Mouse (Mus musculus): ENCODE data around the gene Slc39a8.
A peak's percentile ranks its signal among the peaks of the same experiment; 100 is the strongest.

Slc39a8 gene

GRCm38 (mm10) chr3:135845860-135846259, 20.8 kb downstream of the Slc39a8 start:
- DNase-seq (ENCODE audit: extremely low spot score, low spot score): no peak

- DNase-seq (ENCODE audit: extremely low spot score, low spot score): no peak
Observed at GRCm38 (mm10) chr3:135851607-135852006, 26.5 kb downstream of the Slc39a8 start.

GRCm38 (mm10) chr3:135853604-135854297, 28.7 kb downstream of the Slc39a8 start:
- no peak for DNase-seq (ENCODE audit: extremely low spot score, low spot score)

DNA sequence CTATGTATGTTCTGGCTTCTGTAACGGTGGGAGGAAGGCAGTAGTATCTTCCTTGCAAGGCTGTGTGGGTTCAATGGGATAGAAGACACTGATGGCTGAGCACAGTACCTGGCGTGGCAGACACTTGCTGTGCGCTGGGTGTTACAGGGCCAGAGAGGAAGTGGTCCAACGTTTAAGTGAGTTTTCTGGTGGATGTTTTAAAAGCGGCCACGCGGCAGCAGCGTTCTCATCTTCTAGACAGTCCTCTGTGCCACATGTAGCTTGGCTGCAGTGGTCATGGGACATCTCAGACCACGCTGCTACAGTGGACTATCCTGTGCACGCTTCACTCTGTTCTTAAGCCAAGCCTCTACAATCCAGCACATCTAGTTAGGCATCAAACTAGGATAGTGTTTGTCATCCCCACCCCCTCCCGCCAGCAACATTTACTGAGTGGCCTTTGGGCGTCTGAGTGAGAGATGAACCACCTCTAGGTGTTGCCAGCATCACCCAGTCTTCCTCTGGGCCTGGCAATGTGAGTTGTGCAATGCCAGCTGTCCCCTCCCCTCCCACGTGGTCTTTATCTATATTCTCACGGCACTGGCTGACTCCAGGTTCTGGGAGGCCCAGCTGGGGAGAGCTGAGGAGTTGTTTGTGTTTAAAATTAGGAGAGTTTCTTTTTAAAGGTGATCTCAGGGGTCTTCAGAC, 29.4 kb downstream of the Slc39a8 start:
- DNase-seq (ENCODE audit: extremely low spot score, low spot score): no peak

DNA sequence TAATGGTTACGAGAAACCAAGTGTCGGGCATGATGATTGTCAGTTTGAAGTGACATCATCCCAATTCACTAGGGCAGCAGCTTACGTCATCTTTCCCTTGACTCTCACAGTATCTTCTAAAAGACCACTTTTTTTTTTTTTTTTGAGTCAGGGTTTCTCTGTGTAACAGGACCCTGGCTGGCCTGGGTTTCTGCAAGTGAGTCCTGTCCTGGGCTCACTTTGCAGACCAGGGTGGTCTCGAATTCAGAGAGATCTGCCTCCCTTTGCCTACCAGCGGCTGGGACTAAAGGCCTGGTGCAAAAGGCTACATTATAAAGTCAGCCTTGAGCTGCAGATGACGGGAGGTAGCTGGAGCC, 29.9 kb downstream of the Slc39a8 start:
- no peak for DNase-seq (ENCODE audit: extremely low spot score, low spot score)

DNA sequence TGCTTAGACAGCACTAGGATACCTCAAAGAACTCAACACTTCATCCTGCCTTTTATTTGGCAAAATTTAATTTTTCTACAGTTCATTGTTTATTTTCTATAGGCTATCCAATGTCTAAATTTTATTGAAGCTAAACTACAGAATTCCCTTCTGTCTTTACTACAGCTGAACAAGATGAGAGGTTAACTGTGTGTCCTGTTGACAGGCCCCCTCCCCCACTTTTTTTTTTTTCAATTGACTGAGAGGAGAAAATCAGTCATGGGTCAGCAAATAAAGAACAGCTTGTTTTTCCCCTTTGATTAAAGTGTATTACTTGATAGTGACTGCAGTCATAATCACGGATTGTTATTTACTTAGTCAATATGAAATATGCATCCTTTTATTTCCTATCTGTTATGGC, 31.2 kb downstream of the Slc39a8 start:
- no peak for DNase-seq (ENCODE audit: extremely low spot score, low spot score)

DNA sequence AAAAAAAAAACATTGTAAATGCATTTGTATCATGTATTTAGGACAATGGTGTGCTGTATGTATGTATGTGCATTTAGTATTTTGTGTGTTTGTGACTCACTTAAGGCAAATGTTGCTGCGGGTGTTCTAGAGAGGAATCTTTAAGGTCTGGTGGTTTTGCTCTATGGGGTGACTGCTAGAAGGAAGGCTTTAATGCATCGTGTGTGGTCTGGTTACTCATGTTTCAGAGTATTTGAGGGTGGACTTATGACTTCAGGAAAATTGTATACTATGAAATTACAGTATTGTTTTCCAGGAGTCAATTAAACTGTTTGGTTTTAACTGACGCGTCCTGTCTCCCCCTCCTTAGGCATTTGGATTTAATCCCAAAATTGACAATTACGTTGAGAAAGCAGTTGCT, 32.1 kb downstream of the Slc39a8 start:
- no peak for DNase-seq (ENCODE audit: extremely low spot score, low spot score)

DNA sequence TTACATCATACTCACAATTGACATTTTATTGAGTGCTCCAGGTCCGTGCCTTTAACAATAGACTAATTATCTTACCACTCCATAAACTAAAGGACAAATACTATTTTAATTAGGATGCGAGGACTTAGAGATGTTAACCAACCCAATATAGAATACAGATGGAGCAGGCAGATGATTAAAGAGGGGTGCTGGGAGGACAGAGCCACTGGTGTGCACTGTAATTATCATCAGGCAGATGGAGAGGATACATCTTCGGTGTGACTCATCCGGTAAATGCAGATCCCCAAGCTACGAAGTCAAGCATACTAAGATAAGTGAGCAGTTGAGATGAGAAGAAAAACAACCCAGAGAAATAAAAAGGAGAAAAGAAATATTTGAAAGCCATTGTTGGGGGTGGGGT, 34.4 kb downstream of the Slc39a8 start:
- no peak for DNase-seq (ENCODE audit: extremely low spot score, low spot score)

GRCm38 (mm10) chr3:135862804-135863203, 37.7 kb downstream of the Slc39a8 start:
- DNase-seq (ENCODE audit: extremely low spot score, low spot score): no peak

DNA sequence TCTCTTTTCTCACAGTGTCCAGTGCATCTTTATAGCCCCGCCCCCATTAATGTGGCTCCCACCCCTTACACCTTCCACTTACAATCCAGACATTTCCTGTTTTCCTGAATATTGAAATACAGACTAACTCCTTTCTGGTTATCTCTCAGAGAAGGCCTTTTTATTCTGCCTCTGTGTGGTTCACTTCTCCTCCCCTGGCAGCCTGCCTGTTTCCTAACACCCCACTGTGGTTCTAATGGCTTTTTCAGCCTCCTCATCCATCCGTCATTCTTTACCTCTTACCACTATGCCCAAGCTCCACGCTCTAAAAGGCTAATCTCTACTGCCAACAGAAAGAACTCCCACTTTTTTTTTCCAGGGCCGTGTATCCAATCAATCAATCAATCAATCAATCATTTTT, 44.0 kb downstream of the Slc39a8 start:
- no peak for DNase-seq (ENCODE audit: extremely low spot score, low spot score)

DNA sequence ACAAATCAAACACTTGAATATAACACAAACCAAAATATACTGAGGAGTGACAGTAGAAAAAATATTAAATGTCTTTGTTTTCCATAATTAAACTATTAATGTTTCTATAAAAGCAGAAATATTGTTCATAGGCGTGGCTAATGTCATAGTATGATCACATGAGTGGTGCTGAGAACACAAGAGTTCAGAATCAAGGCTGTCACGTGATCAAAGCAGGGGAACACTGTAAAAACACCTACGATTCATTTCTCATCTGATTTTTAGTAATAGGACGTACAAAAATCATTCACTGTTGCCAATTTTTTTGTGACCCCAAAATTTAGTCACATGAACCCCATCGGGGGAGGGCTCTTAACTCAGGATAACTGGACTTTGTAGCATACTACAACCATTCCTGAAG, 47.2 kb downstream of the Slc39a8 start:
- DNase-seq (ENCODE audit: extremely low spot score, low spot score): no peak

DNA sequence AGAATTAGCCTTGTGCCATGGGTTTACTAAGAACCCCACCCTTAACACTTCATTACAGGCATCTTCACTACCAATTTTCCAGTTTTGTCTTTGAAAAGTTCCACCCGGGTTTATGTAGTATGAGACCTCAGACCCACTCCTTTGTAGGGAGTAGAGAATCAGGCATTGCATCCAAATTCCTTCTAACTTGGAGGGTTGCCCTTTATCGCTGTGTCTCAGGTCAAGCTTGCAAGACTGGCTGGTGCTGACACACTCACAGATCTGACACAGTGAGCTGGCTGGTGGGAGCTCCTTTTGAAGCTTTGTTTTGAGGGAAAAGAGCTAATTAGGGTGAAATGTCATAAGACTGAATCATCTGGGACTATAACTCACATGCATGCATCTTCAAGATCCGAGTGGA, 48.5 kb downstream of the Slc39a8 start:
- no peak for DNase-seq (ENCODE audit: extremely low spot score, low spot score)

GRCm38 (mm10) chr3:135878048-135878447, 53.0 kb downstream of the Slc39a8 start:
- DNase-seq (ENCODE audit: extremely low spot score, low spot score): no peak

- DNase-seq (ENCODE audit: extremely low spot score, low spot score): no peak
Observed at GRCm38 (mm10) chr3:135885927-135886658, 61.0 kb downstream of the Slc39a8 start.

GRCm38 (mm10) chr3:135886659-135887027, 61.6 kb downstream of the Slc39a8 start:
- peak; percentile 67 for DNase-seq (ENCODE audit: extremely low spot score, low spot score)

- DNase-seq (ENCODE audit: extremely low spot score, low spot score): no peak
Observed at GRCm38 (mm10) chr3:135887033-135887855, 62.2 kb downstream of the Slc39a8 start.

DNA sequence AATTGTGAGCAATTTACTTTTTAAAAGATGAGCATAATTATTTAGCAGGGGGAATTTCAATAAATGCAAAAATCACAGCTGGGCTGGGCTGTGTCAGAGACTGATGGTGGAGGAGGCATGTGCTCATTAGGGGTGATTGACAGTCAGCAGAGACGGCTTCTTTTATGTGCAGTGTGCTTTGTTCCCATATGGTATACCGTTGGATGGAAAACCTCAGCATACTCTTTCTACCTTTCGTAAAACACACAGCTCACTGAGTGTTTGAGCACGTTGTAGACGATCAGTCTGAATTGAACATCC, 62.7 kb downstream of the Slc39a8 start:
- DNase-seq (ENCODE audit: extremely low spot score, low spot score): no peak

DNA sequence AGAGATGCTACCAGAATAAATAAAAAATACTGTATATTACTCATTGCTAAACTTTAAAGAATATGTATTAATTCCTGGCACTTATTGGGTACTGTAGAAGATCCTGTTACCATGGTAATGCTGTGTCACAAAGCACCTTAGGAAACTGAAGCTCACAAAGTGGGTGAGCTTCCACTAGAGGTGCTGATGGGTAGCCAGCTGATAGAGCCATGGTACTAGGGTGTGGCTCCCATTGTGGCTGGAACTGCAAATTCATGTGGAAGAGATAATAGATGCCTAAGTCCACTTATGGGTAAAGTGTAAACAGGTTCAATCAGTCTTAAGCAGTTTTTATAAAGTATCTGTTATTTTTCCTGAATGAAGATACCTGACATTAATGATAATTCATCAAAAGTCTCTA, 64.3 kb downstream of the Slc39a8 start:
- no peak for DNase-seq (ENCODE audit: extremely low spot score, low spot score)

GRCm38 (mm10) chr3:135903366-135903765, 78.3 kb downstream of the Slc39a8 start:
- DNase-seq (ENCODE audit: extremely low spot score, low spot score): no peak

DNA sequence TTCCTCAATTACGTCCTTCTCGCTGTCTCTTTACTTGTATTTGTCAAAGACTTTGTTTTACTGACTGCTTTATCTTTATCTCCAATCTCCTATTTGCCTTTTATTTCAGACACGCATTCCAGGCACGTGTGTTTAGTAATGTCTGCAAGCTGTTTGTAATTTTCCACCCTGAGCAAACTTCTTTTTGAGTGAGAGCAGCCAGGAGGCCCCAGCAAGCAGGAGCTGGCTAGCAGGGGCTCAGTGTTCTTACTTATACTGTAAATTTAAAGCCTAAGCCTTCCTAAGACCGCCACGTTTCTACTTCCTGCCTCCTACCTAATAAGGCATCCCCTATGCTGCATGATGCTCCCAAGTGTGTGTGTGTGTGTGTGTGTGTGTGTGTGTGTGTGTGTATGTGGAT, 79.8 kb downstream of the Slc39a8 start:
- DNase-seq (ENCODE audit: extremely low spot score, low spot score): no peak

GRCm38 (mm10) chr3:135905729-135906128, 80.7 kb downstream of the Slc39a8 start:
- no peak for DNase-seq (ENCODE audit: extremely low spot score, low spot score)

- no peak for DNase-seq (ENCODE audit: extremely low spot score, low spot score)
Observed at GRCm38 (mm10) chr3:135907028-135907427, 81.9 kb downstream of the Slc39a8 start.

Data from neural tube, embryonic 10.5 days (tissue).